Mouse (Mus musculus) embryonic facial prominence, embryonic 14.5 days (tissue): ENCODE measurements around the gene Cyp21a1. TPM values are rescaled to one million over a fixed set of nuclear protein-coding genes. Genes with fewer than 3 reads are reported as not detected.

ENCODE experiments used
- microRNA-seq: library from miRNA; unstranded; fragments of <30 nt; microRNA quantifications from one replicate; pipeline ENCODE4, GENCODE M21; 2016; ENCODE audit warnings: borderline number of aligned reads
- polyA plus RNA-seq: library from polyadenylated mRNA; unstranded; fragments of >200 nt; fragmentation: Nextera tagmentation; extraction: Ambion mirVana; gene quantifications from 2 replicates; pipeline ENCODE4 v1.2.1, GENCODE M21; 2014

Cyp21a1 gene
- polyA plus RNA-seq, 1 experiment from 2014 or later = not detected

Small RNAs within 50 kb of the gene (microRNA-seq; reads per million reads assigned to microRNA genes)
- gene Gm27471 = not detected
- 0.66 reads per million for gene Mir6970
- gene Mir6971 = 4.0 reads per million, percentile 18 among the genes with 10 or more reads in this experiment

Other genes with a start within 250 kb of the Cyp21a1 start
- gene Notch4, start 240.3 kb downstream of the Cyp21a1 start, polyA plus RNA-seq = 4.7 and 5.3 TPM in 2 replicates
- 7.5 and 8.7 TPM in 2 replicates for gene Gpsm3, start 214.8 kb downstream of the Cyp21a1 start, polyA plus RNA-seq
- 11.3 and 12.2 TPM in 2 replicates for gene Pbx2, start 213.3 kb downstream of the Cyp21a1 start, polyA plus RNA-seq
- gene Ager, start 206.7 kb downstream of the Cyp21a1 start, polyA plus RNA-seq = 2.0 and 2.3 TPM in 2 replicates
- gene Rnf5, start 200.9 kb downstream of the Cyp21a1 start, polyA plus RNA-seq = 80.8 and 85.3 TPM in 2 replicates
- 54.8 and 60.5 TPM in 2 replicates for gene Agpat1, start 200.3 kb downstream of the Cyp21a1 start, polyA plus RNA-seq
- gene Egfl8, start 188.6 kb downstream of the Cyp21a1 start, polyA plus RNA-seq = 12.3 and 14.0 TPM in 2 replicates
- gene Ppt2, start 176.1 kb downstream of the Cyp21a1 start, polyA plus RNA-seq = 23.6 and 26.4 TPM in 2 replicates
- gene Prrt1, start 175.0 kb downstream of the Cyp21a1 start, polyA plus RNA-seq = 0.64 and 0.92 TPM in 2 replicates
- 10.0 and 11.8 TPM in 2 replicates for gene Fkbpl, start 159.8 kb downstream of the Cyp21a1 start, polyA plus RNA-seq
- gene Atf6b, start 157.4 kb downstream of the Cyp21a1 start, polyA plus RNA-seq = 60.8 and 68.5 TPM in 2 replicates
- 1.8 and 3.1 TPM in 2 replicates for gene Tnxb, start 134.0 kb downstream of the Cyp21a1 start, polyA plus RNA-seq
- 0.93 and 1.1 TPM in 2 replicates for gene C4b, start 60.7 kb downstream of the Cyp21a1 start, polyA plus RNA-seq
- 21.1 and 21.7 TPM in 2 replicates for gene Stk19, start 32.4 kb upstream of the Cyp21a1 start, polyA plus RNA-seq
- 53.0 and 54.2 TPM in 2 replicates for gene Dxo, start 32.5 kb upstream of the Cyp21a1 start, polyA plus RNA-seq
- 38.9 and 46.6 TPM in 2 replicates for gene Skiv2l, start 45.6 kb upstream of the Cyp21a1 start, polyA plus RNA-seq
- gene Nelfe, start 45.8 kb upstream of the Cyp21a1 start, polyA plus RNA-seq = 85.8 and 99.8 TPM in 2 replicates
- 1.8 and 2.2 TPM in 2 replicates for gene Cfb, start 58.0 kb upstream of the Cyp21a1 start, polyA plus RNA-seq
- gene Zbtb12, start 74.9 kb upstream of the Cyp21a1 start, polyA plus RNA-seq = 0.83 and 1.0 TPM in 2 replicates
- not detected in 2 replicates for gene Gm20547, start 77.5 kb upstream of the Cyp21a1 start, polyA plus RNA-seq
- gene C2, start 93.7 kb upstream of the Cyp21a1 start, polyA plus RNA-seq = 4.0 and 5.6 TPM in 2 replicates
- gene Ehmt2, start 93.9 kb upstream of the Cyp21a1 start, polyA plus RNA-seq = 61.0 and 65.7 TPM in 2 replicates
- 0.14 and 0.53 TPM in 2 replicates for gene Slc44a4, start 109.9 kb upstream of the Cyp21a1 start, polyA plus RNA-seq
- gene Neu1, start 126.7 kb upstream of the Cyp21a1 start, polyA plus RNA-seq = 15.0 and 15.4 TPM in 2 replicates
- gene Hspa1b, start 154.7 kb upstream of the Cyp21a1 start, polyA plus RNA-seq = 0.69 and 2.3 TPM in 2 replicates
- gene Gm20481, start 165.4 kb upstream of the Cyp21a1 start, polyA plus RNA-seq = not detected in 2 replicates
- 7.3 TPM in 2 replicates for gene Hspa1a, start 167.6 kb upstream of the Cyp21a1 start, polyA plus RNA-seq
- 0.99 and 1.0 TPM in 2 replicates for gene Hspa1l, start 168.1 kb upstream of the Cyp21a1 start, polyA plus RNA-seq
- 151 and 159 TPM in 2 replicates for gene Lsm2, start 177.3 kb upstream of the Cyp21a1 start, polyA plus RNA-seq
- gene Vars, start 196.4 kb upstream of the Cyp21a1 start, polyA plus RNA-seq = 80.3 and 87.7 TPM in 2 replicates
- gene Vwa7, start 212.0 kb upstream of the Cyp21a1 start, polyA plus RNA-seq = 0.07 and 0.20 TPM in 2 replicates
- gene Sapcd1, start 223.5 kb upstream of the Cyp21a1 start, polyA plus RNA-seq = 12.2 and 16.5 TPM in 2 replicates
- 2.5 and 3.4 TPM in 2 replicates for gene Msh5, start 242.2 kb upstream of the Cyp21a1 start, polyA plus RNA-seq
- gene Clic1, start 245.4 kb upstream of the Cyp21a1 start, polyA plus RNA-seq = 90.9 and 96.9 TPM in 2 replicates